Mouse (Mus musculus): Measurements from ENCODE around the gene Tsr1.

Gene Tsr1

DNA sequence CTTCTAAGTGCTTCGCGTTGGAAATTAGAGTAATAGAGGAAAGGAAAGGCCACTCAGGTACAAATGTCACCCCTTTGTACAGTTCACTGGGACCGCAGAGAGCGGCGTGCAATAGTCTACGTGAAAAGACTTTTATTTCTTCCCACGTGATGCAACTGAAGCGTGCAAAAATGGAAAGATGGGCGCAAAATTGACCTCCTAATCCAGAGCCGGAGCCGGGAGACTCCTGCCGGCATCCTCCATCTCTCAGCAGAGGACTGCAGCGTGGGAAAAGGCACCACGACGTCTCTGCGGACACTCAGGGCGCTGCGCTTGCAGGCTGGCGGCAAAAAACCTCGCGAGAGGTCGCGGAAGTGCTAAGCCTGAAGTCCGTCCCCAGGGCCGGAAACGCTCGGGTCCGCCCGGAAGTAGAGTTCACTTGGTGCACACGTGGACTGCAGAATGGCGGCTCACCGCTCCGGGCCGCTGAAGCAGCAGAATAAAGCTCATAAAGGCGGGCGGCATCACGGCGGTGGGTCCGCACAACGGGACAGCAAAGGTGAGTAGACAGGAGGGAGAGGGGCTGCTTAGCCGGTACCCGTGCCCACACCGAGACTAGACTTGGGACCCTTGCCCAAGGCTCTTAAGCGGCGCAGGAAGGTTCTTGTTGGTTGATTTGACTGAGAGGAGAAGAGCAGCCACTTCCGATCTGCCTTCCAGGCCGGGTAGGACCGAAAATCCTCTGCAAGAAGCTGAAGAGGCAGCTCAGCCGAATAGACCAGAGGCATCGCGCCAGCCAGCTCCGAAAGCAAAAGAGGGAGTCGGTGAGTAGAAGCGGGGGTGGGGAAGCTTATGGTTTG is at the start of gene Tsr1:
Gene Tsr1 (plus strand): TSS at position 394 of the 839 bp plus-strand sequence.
- DNase-seq (ENCODE audit: low spot score in 2 of 2), result peak; percentile 95 to 97

DNA sequence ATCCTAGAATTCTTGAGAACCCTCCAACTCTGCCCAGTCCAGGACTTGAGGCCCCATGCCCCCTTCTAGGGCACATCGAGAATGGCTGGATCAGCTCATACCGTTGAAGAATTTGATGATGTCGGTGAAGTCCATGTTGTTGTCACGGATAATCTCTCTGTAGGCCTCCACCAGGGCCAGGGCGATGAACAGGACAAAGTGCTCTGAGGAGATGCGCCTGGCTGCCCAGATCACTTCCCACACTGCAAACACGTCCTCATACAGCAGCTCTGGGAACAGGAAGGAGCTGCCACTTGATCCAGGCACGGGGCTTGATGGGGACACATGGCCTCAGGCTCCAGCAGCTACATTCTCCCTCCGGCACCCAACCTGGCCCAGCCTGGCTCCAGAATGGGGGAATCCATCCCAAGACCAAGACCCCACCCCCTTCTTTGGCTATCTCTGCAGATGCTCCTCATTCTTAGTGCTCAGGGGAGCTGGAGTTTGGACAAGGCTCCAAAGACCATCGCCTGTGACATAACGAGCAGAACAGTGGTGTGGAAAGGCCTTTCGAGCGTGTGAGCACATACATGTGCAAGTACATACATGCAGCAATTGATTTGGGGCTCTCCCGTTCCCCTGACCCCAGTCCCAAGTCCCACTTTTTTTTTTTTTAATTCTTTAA is 46.7 kb upstream of the Tsr1 start:
- DNase-seq (ENCODE audit: low spot score in 2 of 2), result no peak

DNA sequence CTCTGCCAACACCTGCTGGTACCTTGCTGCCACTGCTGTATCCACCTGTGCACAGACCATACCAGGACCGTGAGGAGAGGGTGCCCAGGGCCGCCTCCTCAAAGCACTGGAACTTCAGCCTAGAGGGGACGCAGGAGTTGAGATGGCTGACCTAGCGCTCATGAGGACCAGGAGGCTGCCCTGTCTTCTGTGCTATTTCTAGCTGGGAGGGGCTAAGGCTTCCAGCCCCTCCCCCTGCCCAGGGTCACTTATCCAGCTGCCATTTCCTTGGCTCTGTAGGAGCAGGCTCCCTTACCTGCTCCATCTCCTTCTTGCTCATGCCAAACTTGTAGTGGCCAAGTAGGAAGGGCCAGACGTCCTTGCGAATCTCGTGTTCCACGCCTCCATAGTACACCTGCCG is 40.1 kb upstream of the Tsr1 start:
- DNase-seq (ENCODE audit: low spot score in 2 of 2), result no peak

DNA sequence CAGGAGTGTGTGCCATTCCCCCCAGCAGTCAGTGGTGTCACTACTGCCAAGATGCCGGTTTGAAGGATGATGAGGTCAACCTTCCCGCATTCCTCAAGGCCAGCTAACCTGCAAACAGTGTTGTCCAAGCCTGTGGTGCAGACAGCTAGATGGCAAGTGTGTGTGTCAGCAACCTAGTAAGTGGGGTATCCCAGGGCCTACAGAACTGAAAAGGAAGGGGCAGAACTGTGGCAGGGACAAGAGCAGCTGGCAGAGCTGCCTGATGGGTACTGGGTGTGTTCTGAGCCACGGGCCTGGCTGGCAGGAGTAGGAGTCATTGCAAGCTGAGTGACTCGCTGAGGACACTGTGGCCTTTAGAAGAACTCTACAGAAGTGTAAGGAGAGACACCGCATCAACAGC is 35.7 kb upstream of the Tsr1 start:
- DNase-seq (ENCODE audit: low spot score in 2 of 2), result no peak

DNA sequence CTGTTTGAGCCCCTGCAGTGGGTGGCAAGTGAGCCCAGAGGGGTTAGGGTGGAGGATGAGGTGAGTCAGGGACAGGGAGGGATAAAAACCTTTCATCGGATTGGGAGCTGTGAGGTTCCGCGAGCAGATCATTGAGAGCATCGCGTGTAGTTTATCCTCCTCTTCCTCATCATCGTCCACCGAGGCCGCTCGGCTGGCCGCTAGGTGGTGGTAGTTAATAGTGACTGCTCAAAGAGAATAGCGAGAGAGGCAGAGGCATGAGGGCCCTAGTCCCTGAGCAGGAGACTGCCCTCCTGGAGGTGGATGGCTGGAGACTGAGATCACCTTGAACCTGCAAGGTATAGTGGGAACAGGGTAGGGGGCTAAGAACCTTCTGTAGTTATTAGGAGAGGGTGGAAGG is 34.4 kb upstream of the Tsr1 start:
- no peak for DNase-seq (ENCODE audit: low spot score in 2 of 2)

DNA sequence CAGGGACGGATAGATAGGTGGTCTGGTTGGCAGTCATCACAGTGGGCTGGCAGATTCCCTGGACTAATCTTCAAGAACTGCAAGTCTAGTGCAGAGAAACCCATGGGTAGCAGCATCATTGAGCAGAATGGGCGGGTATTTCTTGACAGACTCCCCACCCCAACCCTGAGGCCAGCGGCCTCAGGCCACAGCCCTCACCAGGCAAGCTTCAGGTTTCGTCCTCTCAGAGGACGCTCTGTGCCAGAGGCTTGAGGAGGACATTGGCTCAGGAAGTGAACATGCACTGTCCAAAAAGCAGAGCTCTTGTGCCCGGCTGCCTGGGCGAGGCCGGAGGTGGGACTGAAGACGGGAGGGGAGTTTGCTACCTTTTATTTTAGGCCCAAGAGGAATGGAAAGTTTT is 33.5 kb upstream of the Tsr1 start:
- DNase-seq (ENCODE audit: low spot score in 2 of 2), result no peak

DNA sequence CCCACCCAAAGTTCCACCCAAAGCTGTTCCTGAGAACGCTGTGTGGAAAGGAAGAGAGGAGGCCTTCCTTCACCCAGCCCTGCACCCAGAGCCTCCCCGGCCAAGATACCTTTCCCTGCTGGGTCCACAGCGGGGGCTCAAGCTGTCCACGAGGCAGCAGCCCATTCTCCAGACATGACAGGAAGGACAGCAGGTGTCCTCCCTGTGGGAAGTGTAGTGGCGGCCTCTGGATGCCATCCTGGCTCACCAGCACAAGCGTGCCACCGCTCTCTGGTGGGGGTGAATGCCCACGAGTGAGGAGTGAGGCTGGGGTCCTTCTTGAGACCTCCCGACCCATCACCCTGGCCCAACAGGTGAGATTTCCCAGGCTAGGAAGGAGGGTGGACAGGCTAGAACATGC is 32.6 kb upstream of the Tsr1 start:
- no peak for DNase-seq (ENCODE audit: low spot score in 2 of 2)

DNA sequence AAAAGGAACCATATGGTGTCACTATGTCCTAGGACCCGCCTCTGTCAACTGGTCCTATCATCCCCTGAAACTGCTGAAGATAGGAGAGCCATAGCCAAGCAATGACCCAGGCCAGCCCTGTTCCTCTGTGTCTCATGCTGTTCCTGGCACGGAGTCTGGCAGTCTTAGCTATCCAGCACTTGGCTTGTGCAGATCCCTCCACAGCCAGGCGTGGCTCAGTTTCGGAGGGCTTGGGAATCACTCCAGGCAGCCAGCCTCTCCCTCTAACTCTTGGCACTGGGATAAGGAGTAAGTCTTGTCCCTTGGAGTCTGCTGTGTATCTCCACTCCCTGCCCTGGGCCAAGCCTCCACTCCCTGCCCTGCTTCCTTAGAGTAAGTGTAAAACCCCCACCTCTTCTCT is 31.2 kb upstream of the Tsr1 start:
- DNase-seq (ENCODE audit: low spot score in 2 of 2), result peak; percentile 81 to 85

DNA sequence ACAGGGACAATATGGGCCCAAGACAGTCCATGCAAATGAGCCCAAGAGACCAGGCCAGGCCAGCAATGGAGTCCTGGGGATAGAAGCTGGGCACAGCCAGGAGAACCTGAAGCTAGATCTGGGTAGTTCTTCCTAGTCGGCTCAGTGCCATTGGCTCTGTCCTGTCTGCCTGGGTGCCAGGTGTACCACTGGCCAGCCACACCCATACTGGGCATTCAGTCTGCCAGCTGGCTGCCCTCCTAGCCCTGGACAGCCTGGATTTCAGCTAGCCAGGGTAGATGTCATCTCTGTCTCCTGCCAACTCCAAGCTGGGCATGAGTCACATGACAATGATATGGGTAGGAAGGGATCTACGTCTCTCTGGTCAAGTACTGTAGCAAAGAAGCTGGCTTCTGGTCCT is 30.7 kb upstream of the Tsr1 start:
- DNase-seq (ENCODE audit: low spot score in 2 of 2), result no peak

DNA sequence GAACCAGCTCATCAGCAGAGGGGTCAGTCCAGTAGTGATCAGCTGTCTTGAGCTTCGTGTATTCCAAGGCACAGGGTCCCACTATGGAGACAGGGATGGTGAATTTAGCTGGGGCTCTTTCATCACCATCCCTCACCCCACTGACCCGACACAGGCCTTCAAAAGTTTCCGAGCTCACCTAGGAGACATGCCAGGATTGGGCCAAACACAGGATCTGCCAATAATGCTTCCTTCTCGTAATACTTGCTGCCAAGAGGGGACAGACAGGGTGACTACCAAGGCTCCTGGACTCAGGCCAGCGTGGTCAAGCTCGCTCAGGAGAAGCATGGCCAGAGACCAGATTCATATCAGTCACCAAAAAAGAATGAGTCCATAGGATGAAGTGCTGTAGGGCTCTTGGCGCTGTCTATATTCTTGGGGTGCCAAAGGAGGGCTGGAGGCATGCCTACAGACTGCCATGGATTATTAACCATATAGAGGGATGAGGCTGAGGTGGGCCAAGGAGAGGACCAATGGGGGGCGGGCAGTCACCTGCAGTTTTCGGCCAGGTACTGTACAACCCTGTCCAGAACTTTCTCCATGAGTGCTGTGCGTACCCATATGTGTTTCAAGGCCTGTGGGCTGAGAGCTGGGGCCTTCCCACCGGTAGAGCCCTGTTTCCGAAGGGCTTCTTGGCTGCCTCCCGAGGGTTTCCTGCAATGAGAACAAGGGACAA is 29.7 kb upstream of the Tsr1 start:
- DNase-seq (ENCODE audit: low spot score in 2 of 2), result no peak

DNA sequence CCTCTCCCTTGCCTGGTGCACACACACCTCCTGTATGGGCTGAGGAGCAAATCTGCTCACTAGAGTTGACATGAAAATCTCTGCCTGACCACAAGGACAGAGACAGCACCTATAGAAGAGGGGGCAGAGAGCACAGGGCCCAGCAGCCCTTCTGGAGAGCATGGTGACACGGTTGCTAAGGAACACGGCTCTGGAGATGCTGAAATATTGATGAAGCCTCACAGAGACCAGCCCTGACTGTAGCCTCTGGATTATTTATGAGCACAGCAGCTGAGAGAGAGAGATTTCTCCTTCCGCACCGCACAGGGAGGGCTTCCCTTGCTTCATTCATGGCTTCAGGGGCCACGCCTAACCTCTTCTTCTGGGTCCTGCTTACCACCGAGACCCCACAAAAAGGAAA is 28.3 kb upstream of the Tsr1 start:
- no peak for DNase-seq (ENCODE audit: low spot score in 2 of 2)

DNA sequence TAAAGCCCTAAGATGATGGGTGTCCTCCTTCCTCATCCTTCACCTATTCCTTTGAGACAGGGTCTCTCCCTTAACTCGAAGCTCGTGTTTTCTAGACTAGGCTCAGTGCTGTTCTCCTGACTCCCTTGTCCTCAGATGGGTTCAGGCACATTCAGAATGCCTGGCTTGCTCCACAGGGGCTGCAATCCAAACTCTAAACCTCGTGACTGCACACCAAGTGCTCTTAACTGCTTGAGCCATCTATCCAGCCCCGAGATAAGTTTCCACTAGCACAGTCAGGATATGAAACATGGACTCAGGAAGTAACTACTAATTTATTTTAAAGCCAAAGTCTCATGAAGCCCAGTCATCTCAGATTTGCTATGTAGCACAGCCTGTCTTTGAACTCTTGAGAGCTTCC is 27.3 kb upstream of the Tsr1 start:
- no peak for DNase-seq (ENCODE audit: low spot score in 2 of 2)

DNA sequence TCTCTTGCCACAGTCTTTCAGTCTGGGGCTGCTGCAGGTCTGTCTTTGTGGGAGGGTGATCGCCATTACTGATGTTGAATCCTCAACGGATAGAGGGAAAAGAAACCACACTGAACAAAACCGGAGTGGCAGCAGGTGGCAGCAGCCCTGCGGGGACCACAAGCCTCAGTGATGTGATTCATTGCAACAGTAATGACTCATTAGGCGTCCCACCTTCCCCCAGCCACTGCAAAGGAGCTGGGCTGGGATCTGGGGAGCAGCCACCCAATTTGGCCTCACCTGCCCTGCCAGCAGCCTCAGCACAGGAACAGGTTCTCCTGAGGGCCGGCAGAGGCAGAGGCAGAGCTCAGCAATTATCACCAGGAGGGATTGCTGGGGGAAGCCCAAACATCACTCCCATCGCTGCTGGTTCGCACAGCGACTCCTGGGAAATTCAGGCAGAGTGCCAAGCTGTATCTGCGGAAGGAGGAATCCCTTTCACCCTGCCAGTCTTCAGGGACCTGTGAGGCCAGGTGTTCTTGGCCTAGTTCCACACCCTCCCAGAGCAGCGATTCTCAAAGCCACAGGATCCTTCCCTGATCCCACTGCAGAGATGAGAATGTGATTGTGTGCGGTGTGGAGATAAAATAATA is 26.8 kb upstream of the Tsr1 start:
- DNase-seq (ENCODE audit: low spot score in 2 of 2), result peak; percentile 67

DNA sequence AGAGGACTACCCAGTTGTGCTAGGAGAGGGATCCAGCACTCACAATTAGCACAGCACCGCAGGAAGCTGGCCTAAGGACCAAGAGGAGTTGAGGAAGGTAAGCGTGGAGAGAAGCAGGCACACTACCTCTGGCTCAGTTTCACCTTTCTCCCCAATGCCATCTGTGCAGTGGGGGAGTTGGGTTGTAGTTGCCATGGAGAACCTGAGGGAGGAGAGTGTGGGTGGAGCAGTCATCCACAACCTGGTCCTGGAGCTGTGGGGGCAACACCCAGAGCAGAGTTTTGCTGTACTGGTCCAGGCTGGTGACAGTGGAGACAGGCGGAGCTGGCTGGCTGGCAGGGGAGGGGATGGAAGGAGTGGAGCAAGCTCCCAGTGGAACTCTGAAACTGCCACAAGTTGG is 23.2 kb upstream of the Tsr1 start:
- no peak for DNase-seq (ENCODE audit: low spot score in 2 of 2)

DNA sequence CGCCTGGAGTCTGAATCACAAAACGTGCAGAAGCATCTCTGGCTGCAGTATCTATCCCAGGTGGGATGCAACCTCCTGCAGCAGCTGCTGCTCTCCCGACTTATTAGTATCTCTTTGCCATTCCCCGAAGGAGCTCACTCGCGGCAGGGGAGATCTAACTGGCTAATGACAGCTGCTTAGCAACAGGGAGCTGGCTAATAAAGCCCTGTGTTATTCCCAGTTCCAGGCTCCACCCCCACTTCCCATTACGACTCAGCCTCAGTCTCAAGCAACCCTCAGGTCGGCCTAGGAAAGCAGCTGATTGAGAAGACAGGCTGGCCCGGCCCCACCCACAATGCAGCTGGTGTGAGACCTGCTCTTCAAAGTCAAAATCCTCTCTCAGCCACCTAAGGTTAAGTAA is 21.1 kb upstream of the Tsr1 start:
- peak; percentile 83 to 88 for DNase-seq (ENCODE audit: low spot score in 2 of 2)

DNA sequence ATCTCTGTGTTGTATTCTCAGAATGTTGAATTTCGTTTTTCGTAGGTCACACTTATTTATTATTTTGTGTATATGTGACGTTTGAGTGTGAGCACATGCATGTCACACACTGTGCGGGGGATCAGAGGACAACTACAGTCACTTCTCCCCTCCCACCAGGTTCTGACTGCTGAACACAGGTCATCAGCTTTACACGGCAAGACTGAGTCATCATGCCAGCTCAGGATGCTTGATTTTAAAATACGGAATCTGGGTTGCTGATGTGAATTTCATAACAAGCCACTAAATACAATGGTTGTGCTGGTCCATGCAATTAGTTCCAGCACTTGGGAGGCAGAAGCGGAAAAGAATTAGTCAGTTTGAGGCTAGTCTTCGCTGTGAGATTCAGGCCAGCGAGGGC is 16.9 kb upstream of the Tsr1 start:
- no peak for DNase-seq (ENCODE audit: low spot score in 2 of 2)

DNA sequence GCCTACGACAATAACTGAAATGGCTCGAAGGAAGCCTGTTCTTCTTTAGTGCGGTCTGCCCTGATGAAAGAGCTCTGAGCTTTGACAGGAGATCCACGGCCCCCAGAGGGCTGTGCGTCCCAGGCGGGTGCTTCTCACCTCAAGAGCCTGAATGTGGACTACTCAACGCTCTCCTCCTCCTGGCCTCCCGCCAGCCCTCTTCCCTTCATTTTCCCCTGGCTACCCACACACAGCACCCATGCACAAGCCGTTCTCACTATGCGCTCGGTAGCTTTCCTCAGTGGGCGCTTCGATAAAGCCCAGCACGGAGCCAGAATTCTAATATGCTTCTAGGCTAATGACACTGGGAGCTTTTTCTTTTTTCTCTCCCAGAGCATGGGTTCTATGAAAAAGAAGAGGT is 15.9 kb upstream of the Tsr1 start:
- DNase-seq (ENCODE audit: low spot score in 2 of 2), result peak in 1 of 2 experiments; percentile 59

DNA sequence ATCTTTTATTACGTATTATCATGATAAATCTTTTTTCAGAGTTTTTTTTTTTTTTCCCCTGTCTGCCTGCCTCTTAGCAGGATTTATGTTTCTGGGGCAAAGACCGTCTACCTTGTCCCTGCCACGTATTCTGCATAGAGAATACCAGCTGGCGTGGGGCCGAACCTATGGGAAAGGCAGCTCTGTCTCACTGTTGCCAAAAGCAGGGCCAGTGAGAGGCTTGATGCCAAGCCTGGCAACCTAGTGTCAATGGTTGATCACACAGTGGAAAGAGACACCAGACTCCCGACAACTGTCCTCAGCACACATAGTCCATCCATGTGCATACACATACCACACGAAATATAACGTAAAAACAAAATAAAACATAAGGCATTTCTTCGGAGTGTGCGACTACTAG is 14.8 kb upstream of the Tsr1 start:
- DNase-seq (ENCODE audit: low spot score in 2 of 2), result no peak

DNA sequence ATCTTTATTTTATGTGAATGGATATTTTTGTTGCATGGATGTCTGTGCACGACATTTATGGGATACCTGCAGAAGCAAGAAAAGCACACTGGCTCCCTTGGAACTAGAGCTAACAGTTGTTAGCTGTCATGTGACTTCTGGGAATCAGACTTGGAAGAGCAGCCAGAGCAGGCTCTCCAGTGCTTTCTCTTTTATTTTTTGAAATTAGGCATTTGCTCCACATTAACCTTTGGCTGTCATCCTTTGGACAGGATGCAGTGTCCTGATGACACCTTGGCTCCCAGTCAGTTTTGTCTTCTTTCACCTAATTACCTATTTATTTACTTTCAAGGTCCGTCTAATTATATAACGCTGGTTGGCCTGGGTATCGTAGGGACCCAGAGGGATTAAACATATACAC is 3.3 kb upstream of the Tsr1 start:
- DNase-seq (ENCODE audit: low spot score in 2 of 2), result no peak

DNA sequence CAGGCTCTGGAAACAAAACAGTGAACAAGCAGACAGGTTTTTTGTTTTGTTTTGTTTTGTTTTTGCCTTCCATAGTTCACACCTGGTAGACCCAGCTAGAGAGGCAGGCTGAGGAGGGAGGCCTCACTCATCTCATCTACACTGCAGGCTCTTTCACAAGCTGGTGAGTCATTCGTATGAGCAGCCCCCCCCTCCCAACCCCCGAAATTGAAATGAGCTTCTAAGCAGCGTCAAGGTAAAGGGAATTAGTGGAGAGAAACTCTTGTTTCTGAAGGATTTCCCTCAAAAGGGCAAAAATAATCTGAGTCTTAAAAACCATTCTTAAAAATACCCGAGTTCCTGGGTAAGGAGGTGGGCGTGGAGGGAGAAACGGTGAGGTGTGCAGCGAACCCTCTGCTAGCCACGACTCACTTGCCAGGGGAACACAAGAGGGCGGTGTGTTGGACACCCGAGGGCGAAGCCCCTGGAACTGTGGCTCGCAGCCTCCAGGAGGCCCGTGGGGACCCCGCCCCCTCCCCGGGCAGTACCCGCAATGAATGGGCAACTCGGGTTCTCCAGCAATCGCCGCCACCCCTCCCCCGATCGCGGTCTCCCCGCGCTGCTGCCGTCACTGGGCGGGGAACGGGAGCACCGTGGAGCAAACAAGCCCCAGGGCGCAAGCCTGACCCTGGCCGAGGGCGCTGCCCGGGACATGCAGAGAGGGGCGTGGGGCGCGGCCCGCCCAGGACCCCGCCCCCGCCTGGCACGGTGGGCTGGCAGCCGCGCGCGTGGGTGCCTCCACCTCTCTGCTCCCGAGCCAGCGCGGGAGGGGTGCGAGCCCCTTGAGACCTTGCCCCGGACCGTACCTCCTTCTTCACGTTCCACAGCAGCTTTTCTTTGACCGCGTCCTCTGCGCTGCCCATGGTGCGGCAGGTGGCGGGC is 1.6 kb upstream of the Tsr1 start:
- peak; percentile 72 to 81 for DNase-seq (ENCODE audit: low spot score in 2 of 2)

Measured in right cerebral cortex, postnatal 10 days (tissue).